Mouse (Mus musculus): ENCODE data around the gene Rbm47. TPM values are rescaled to one million over a fixed set of nuclear protein-coding genes. Genes with fewer than 3 reads are reported as not detected.
A peak's percentile ranks its signal among the peaks of the same experiment; 100 is the strongest.

Rbm47 gene
- polyA plus RNA-seq, 1 experiment, result 37.2 TPM

DNA sequence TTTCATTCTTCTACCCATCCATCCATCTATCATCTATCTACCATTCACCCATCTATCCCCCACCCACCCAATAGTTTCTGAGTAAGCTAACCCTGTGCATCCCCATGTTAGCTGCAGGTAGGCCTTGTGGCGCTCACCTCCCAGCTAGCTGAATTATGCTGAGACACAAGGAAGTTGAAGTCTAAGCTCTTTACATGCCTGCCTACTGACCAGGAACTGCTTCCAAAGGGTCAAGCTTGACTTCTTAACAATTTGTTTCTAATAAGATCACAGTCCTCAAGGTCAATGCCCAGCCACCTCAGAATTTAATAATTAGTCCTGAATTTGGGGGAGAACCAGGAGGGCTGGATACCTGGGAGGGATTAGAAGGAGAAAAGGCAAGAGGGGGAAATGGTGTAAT, 140.1 kb downstream of the Rbm47 start:
- TF ChIP-seq CTCF (IDR thresholded peaks at IDR 0.05; ENCODE audit: insufficient read depth, low read length) (no peak), POLR2A (IDR thresholded peaks at IDR 0.05; ENCODE audit: borderline replicate concordance, extremely low read depth, low read depth, low read length) (no peak)
- no peak for DNase-seq
- Histone ChIP-seq H3K4me3 (replicated peaks; ENCODE audit: extremely low read depth, low read depth, low read length) (no peak overlapping the region), H3K4me1 (ENCODE audit: control insufficient read depth, insufficient read depth, low read length) (peaks cover 3% of the 10 kb centered on the region; the same call in 1 of the 2 replicates)
- WGBS, result 97% methylated on average over 1 of the region's 1 CpGs

GRCm38 (mm10) chr5:66031699-66032098, 141.2 kb downstream of the Rbm47 start:
- Histone ChIP-seq H3K4me3 (replicated peaks; ENCODE audit: extremely low read depth, low read depth, low read length) (no peak overlapping the region), H3K4me1 (ENCODE audit: control insufficient read depth, insufficient read depth, low read length) (peaks cover 3% of the 10 kb centered on the region; the same call in 1 of the 2 replicates)
- DNase-seq, result no peak
- 83% methylated on average over 5 of the region's 5 CpGs for WGBS
- TF ChIP-seq POLR2A (IDR thresholded peaks at IDR 0.05; ENCODE audit: borderline replicate concordance, extremely low read depth, low read depth, low read length) (no peak), CTCF (IDR thresholded peaks at IDR 0.05; ENCODE audit: insufficient read depth, low read length) (no peak)

DNA sequence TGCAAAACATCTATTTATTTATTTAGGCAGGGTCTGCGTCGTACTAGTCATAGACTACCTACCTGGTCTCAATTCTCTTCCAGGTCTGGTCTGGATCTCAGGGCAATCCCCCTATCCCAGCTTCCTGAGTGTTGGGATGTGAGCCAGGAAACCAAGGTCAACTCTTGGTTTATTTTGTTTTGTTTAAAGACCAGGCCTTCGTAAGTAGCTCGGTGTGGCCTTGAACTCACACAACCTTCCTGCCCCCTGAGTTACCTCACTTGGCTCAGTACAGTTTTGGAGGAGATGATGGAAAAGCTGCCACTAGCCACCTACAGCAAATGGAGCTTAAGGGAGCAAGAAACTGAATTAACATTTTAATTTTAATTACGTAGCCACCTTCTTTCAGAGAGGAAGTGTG, 144.7 kb downstream of the Rbm47 start:
- WGBS, result 70% methylated on average over 5 of the region's 5 CpGs
- no peak for DNase-seq

DNA sequence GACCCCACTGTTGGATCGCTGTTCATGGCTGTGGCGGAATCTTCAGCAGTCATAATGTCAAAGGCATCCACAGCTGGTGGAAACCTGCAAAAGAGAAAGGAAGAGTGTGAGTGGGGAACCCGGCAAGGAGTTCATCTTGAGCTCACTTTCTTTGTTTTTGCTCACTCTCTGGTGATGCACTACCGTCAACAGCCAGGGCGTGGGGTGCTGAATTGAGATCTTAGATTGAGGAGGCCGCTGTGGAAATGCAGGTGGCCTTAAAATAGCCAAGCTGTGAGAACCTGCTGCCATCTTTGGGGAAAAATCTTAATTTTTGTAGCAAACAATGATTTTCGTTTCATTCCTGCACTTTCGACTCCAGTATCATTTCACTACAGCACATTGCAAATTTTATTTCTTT, 145.7 kb downstream of the Rbm47 start:
- no peak for DNase-seq
- Histone ChIP-seq H3K4me3 (replicated peaks; ENCODE audit: extremely low read depth, low read depth, low read length) (no peak overlapping the region), H3K4me1 (ENCODE audit: control insufficient read depth, insufficient read depth, low read length) (no peaks in the 10 kb centered on the region)
- WGBS, result 97% methylated on average over 8 of the region's 8 CpGs
- TF ChIP-seq CTCF (IDR thresholded peaks at IDR 0.05; ENCODE audit: insufficient read depth, low read length), result no peak
- TF ChIP-seq POLR2A (IDR thresholded peaks at IDR 0.05; ENCODE audit: borderline replicate concordance, extremely low read depth, low read depth, low read length), result no peak

More for the DNA sequence above, 144.7 kb downstream of the Rbm47 start:
- TF ChIP-seq POLR2A (IDR thresholded peaks at IDR 0.05; ENCODE audit: borderline replicate concordance, extremely low read depth, low read depth, low read length) (no peak), CTCF (IDR thresholded peaks at IDR 0.05; ENCODE audit: insufficient read depth, low read length) (no peak)
- Histone ChIP-seq H3K4me1 (ENCODE audit: control insufficient read depth, insufficient read depth, low read length) (no peaks in the 10 kb centered on the region), H3K4me3 (replicated peaks; ENCODE audit: extremely low read depth, low read depth, low read length) (no peak overlapping the region)

- 98% methylated on average over 31 of the region's 31 CpGs for WGBS
- no peak for TF ChIP-seq CTCF (IDR thresholded peaks at IDR 0.05; ENCODE audit: insufficient read depth, low read length)
- no peak for TF ChIP-seq POLR2A (IDR thresholded peaks at IDR 0.05; ENCODE audit: borderline replicate concordance, extremely low read depth, low read depth, low read length)
These were observed 146.1 kb downstream of the Rbm47 start for GRCm38 (mm10) chr5:66026796-66027195.

DNA sequence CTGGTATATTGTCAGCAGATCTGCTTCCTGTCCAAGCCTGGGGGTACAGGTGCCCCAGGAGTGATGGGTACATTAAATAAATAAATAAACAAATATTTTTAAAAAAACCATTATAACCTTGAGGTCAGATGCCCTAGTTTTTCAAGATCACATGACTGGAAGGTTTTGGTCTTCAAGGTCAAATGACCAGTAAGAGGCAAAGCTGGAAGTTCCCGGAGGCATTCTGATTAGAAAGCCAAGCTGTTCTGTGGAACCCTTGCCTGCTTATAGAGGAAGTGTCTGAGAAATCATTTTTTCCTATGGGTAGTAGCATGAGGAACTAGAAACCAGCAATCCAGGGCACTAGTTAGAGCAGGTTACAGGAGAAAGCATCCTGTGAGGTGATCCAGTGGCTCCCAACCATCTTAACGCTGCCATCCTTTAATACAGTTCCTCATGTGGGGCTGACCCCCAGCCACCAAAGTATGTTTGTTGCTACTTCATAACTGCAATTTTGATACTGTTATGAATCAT, 157.4 kb downstream of the Rbm47 start:
- 80% methylated on average over 2 of the region's 2 CpGs for WGBS

More at GRCm38 (mm10) chr5:66026796-66027195, 146.1 kb downstream of the Rbm47 start:
- DNase-seq, result no peak
- no peaks in the 10 kb centered on the region for H3K4me1 ChIP-seq (ENCODE audit: control insufficient read depth, insufficient read depth, low read length)
- H3K4me3 ChIP-seq (replicated peaks; ENCODE audit: extremely low read depth, low read depth, low read length), result no peak overlapping the region

GRCm38 (mm10) chr5:66014437-66014836, 158.5 kb downstream of the Rbm47 start:
- whole genome bisulfite sequencing, result 86% methylated on average over 2 of the region's 2 CpGs
- TF ChIP-seq POLR2A (IDR thresholded peaks at IDR 0.05; ENCODE audit: borderline replicate concordance, extremely low read depth, low read depth, low read length) (no peak), CTCF (IDR thresholded peaks at IDR 0.05; ENCODE audit: insufficient read depth, low read length) (no peak)
- DNase-seq, result no peak
- Histone ChIP-seq H3K4me3 (replicated peaks; ENCODE audit: extremely low read depth, low read depth, low read length) (no peak overlapping the region), H3K4me1 (ENCODE audit: control insufficient read depth, insufficient read depth, low read length) (no peaks in the 10 kb centered on the region)

More for the DNA sequence above, 157.4 kb downstream of the Rbm47 start:
- no peak for TF ChIP-seq CTCF (IDR thresholded peaks at IDR 0.05; ENCODE audit: insufficient read depth, low read length)
- TF ChIP-seq POLR2A (IDR thresholded peaks at IDR 0.05; ENCODE audit: borderline replicate concordance, extremely low read depth, low read depth, low read length), result no peak
- Histone ChIP-seq H3K4me1 (ENCODE audit: control insufficient read depth, insufficient read depth, low read length) (no peaks in the 10 kb centered on the region), H3K4me3 (replicated peaks; ENCODE audit: extremely low read depth, low read depth, low read length) (no peak overlapping the region)
- no peak for DNase-seq

GRCm38 (mm10) chr5:66013999-66014398, 158.9 kb downstream of the Rbm47 start:
- Histone ChIP-seq H3K4me1 (ENCODE audit: control insufficient read depth, insufficient read depth, low read length) (no peaks in the 10 kb centered on the region), H3K4me3 (replicated peaks; ENCODE audit: extremely low read depth, low read depth, low read length) (no peak overlapping the region)
- TF ChIP-seq POLR2A (IDR thresholded peaks at IDR 0.05; ENCODE audit: borderline replicate concordance, extremely low read depth, low read depth, low read length) (no peak), CTCF (IDR thresholded peaks at IDR 0.05; ENCODE audit: insufficient read depth, low read length) (no peak)
- no peak for DNase-seq
- WGBS, result 59% methylated on average over 3 of the region's 3 CpGs

DNA sequence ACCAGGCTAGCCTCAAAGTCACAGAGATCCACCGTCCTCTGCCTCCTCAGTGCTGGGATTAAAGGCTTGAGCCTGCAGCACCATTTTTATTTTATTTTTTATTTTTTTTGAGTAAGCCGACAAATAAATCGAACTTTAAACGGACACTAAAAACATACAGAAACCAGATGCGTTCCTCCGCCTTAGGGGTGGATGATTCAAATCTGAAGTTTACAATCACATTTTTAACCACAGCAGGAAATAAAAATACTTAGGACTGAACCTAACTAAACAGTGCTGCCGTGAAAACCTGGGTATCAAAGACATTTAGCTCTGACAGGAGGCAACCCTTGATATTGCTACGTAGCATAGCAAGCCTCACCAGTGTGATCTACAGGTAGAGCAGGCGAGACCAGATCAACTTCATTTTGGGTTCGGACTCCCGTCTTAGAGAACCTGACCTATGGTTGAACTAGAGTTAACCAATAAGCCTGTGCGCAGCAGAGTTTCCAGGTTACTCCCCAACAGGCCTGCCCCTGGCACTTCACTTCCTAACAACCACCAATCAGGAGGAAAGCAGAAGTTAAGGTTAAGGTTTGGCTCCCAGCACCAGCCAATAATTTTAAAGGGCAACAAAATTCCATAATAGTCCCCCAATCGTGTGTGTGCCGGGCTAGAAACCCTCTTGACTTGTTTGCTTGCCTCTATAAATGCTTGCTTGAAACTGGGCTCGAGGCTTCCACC, 164.5 kb downstream of the Rbm47 start:
- Histone ChIP-seq H3K4me1 (ENCODE audit: control insufficient read depth, insufficient read depth, low read length) (no peaks in the 10 kb centered on the region), H3K4me3 (replicated peaks; ENCODE audit: extremely low read depth, low read depth, low read length) (peak overlapping the region; percentile 21)
- no peak for DNase-seq
- WGBS, result 66% methylated on average over 15 of the region's 15 CpGs
- TF ChIP-seq POLR2A (IDR thresholded peaks at IDR 0.05; ENCODE audit: borderline replicate concordance, extremely low read depth, low read depth, low read length), result 0 out of 2 replicates have a peak, but pooled peaks have one; percentile 11
- TF ChIP-seq CTCF (IDR thresholded peaks at IDR 0.05; ENCODE audit: insufficient read depth, low read length), result no peak
